Mouse (Mus musculus) small intestine, adult 10 weeks (tissue): Measurements from ENCODE around the gene Smc5. TPM values are rescaled to one million over a fixed set of nuclear protein-coding genes. Genes with fewer than 3 reads are reported as not detected.

Experiments
- polyA plus RNA-seq: library from polyadenylated mRNA; stranded (reverse); fragments of 350-450 nt; fragmentation: Illumina TruSeq; extraction: RNeasy Lipid Tissue Mini Kit (QIAGEN cat#74804); gene quantifications from one replicate; pipeline ENCODE4 v1.2.3, GENCODE M21; 2014; ENCODE audit warnings: low replicate concordance

Smc5 gene
- polyA plus RNA-seq, result 61.7 TPM

DNA sequence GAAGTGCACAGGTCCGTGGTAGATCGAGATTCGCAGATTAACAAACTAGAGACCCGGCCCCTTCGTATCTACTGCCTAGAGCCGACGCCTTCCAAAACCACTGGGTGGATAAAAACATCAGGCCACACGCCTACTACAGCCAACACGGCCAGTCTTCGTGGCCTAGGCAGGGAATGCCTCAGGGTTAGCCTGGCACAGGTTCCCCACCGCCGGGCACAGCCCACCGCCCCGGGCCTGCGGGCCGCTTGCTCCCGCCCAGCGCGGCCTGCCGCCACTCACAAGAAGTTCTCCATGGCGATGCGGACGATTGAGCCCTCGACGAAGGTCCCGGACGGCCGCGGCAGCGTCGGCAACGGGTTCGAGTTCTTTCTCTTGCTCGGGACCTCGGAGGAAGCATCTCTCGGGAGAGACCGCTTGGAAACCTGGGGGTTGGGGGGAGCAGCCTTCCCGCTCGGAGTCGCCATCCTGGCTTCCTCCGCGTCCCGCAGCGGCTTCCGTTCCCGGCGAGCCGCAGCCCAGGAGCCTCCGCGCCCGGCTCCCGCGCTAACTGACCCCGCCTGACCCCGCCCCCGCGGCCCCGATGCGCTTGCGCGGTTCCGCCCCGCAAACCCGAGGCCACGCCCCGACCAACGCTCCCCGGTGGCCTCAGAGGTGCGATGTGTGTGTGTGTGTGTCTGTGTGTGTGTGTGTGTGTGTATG is at the start of gene Smc5:
Smc5 (minus strand) TSS at position 543 of the 699 bp plus-strand sequence.

Other genes with a start within 250 kb of the Smc5 start
- 69.2 TPM for gene Klf9, start 132.7 kb downstream of the Smc5 start, polyA plus RNA-seq
- gene Mamdc2, start 174.5 kb upstream of the Smc5 start, polyA plus RNA-seq, result 7.0 TPM